Mouse (Mus musculus) ES-E14 (cell line): Measurements from ENCODE around the gene Thtpa.

Experiments used
- CHD2 ChIP-seq: IDR thresholded peaks from 2 replicates; pipeline ENCODE4 v1.6.1; 2014; ENCODE audit warnings: mild to moderate bottlenecking, low read depth, low read length, inconsistent platforms
- HCFC1 ChIP-seq: IDR thresholded peaks from 2 replicates; pipeline ENCODE4 v1.6.1; 2012; ENCODE audit warnings: low read length, inconsistent platforms, borderline replicate concordance; ENCODE audit not compliant: insufficient read depth
- MAFK ChIP-seq: IDR thresholded peaks from 2 replicates; pipeline ENCODE4 v1.6.1; 2014; ENCODE audit warnings: mild to moderate bottlenecking, low read depth, low read length, inconsistent platforms; ENCODE audit not compliant: insufficient read depth
- ZC3H11A ChIP-seq: IDR thresholded peaks from 2 replicates; pipeline ENCODE4 v1.6.1; 2012; ENCODE audit warnings: low read depth, mild to moderate bottlenecking, inconsistent platforms, low read length, borderline replicate concordance

GRCm38 (mm10) chr14:55089199-55089947 is 5.2 kb upstream of the Thtpa start:
- TF ChIP-seq MAFK: no peak
- TF ChIP-seq HCFC1: no peak
- TF ChIP-seq ZC3H11A: no peak
- TF ChIP-seq CHD2: no peak
